Comparison of ENCODE assay signal across 10 mouse cellular contexts in the genomic region with DNA sequence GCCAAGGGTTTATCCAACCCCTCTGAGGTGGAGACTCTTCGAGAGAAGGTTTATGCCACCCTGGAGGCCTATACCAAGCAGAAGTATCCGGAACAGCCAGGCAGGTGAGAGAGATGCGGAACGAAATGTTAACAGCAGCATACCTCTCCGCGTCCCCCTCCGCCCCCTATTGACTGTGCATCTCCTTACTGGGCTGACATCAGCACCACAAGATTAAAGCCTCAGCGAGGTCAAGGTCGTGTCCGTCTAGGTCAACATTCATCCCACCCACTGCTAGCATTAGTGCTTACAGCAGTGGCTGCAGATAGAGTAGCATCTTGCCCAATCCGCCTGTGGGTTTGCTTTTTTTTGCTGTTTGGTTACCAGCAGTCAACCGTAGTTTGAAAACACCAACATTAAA.
"Had no signal": no experiment of that assay in that cellular context is flagged by ENCODE, and none has a peak within 500 bp of the region (broad histone marks: within the 10 kb centered on the region; RNA-seq: fewer than 3 reads in every experiment).

No protein-coding gene starts in this region.

- DNase-seq: liver, postnatal 0 days; lung, adult 2 months; lung, postnatal 4 days; midbrain, embryonic 14.5 days; retina, postnatal 1 day; right cerebral cortex, adult 18-20 months; right cerebral cortex, postnatal 25 days; thymus, adult 2 months; thymus, postnatal 25 days; thymus, postnatal 4 days had no signal
